Mouse (Mus musculus): ENCODE data around the gene Tab1.

Tab1 gene

GRCm38 (mm10) chr15:80132993-80133586, at the start of gene Tab1:
Gene Tab1, plus strand, starts transcription at chr15:80133127.
- DNase-seq: peak; percentile 95

GRCm38 (mm10) chr15:80083276-80083731, 49.6 kb upstream of the Tab1 start:
- peak; percentile 99 for DNase-seq

GRCm38 (mm10) chr15:80083740-80084139, 49.2 kb upstream of the Tab1 start:
- no peak for DNase-seq

- no peak for DNase-seq
These were observed 45.4 kb upstream of the Tab1 start for GRCm38 (mm10) chr15:80087406-80088012.

GRCm38 (mm10) chr15:80088637-80089036, 44.3 kb upstream of the Tab1 start:
- DNase-seq: peak; percentile 94

GRCm38 (mm10) chr15:80090155-80090554, 42.8 kb upstream of the Tab1 start:
- DNase-seq: no peak

GRCm38 (mm10) chr15:80090741-80091120, 42.2 kb upstream of the Tab1 start:
- no peak for DNase-seq

- DNase-seq: peak; percentile 83
These were observed 41.6 kb upstream of the Tab1 start, which contains the start of the genes Syngr1 and Rpl3 for GRCm38 (mm10) chr15:80091121-80091955. Gene Syngr1, plus strand, starts transcription at chr15:80091334. Gene Rpl3, minus strand, starts transcription at chr15:80091868.

GRCm38 (mm10) chr15:80092041-80092441, 40.9 kb upstream of the Tab1 start:
- no peak for DNase-seq

GRCm38 (mm10) chr15:80092599-80092998, 40.3 kb upstream of the Tab1 start:
- DNase-seq: no peak

- DNase-seq: no peak
These were observed 38.7 kb upstream of the Tab1 start for GRCm38 (mm10) chr15:80094201-80094600.

- DNase-seq: no peak
These were observed 37.3 kb upstream of the Tab1 start for GRCm38 (mm10) chr15:80095596-80095995.

- no peak for DNase-seq
These were observed 36.5 kb upstream of the Tab1 start for GRCm38 (mm10) chr15:80096406-80096805.

- peak; percentile 32 for DNase-seq
These were observed 35.7 kb upstream of the Tab1 start for GRCm38 (mm10) chr15:80096946-80097881.

- DNase-seq: no peak
These were observed 34.9 kb upstream of the Tab1 start for GRCm38 (mm10) chr15:80097999-80098461.

- DNase-seq: no peak
These were observed 34.1 kb upstream of the Tab1 start for GRCm38 (mm10) chr15:80098809-80099208.

GRCm38 (mm10) chr15:80099477-80099876, 33.5 kb upstream of the Tab1 start:
- no peak for DNase-seq

- no peak for DNase-seq
These were observed 32.7 kb upstream of the Tab1 start for GRCm38 (mm10) chr15:80100196-80100595.

- no peak for DNase-seq
These were observed 32.1 kb upstream of the Tab1 start for GRCm38 (mm10) chr15:80100871-80101270.

- no peak for DNase-seq
These were observed 31.4 kb upstream of the Tab1 start for GRCm38 (mm10) chr15:80101503-80101902.

GRCm38 (mm10) chr15:80102495-80102894, 30.4 kb upstream of the Tab1 start:
- DNase-seq: no peak

Data from kidney, adult 18-20 months (tissue).